Mouse (Mus musculus) A20 (cell line): Measurements from ENCODE around the gene Dazap1.

Source experiments
- DNase-seq: peaks from one replicate; pipeline ENCODE4 v3.0.0-alpha.2; 2011; ENCODE audit warnings: low read depth, low spot score

Dazap1 gene

GRCm38 (mm10) chr10:80248971-80249640, 12.2 kb upstream of the Dazap1 start, which contains the start of gene Ndufs7:
Gene Ndufs7, plus strand, starts transcription at chr10:80249121.
- DNase-seq: peak; percentile 95

DNA sequence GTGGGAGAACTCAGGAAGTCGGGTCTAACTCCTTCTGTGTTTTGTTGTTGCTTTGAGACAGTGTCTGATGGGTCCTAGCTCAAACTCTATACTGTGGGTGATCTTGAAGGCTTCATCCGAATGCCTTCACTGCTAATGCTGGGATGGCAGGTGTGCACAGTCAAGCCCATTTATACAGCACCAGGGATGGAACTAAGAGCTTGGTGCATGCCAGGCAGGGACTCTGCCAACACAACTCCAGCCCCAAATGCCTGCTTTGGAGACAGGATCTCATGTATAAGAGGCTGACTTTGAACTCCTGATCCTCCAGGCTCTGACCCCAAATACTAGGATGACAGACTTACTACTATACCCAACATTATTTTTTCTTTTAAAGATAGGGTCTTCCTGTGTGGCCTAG, 11.2 kb upstream of the Dazap1 start:
- no peak for DNase-seq

GRCm38 (mm10) chr10:80250573-80250972, 10.7 kb upstream of the Dazap1 start:
- no peak for DNase-seq

- no peak for DNase-seq
These were observed 9.3 kb upstream of the Dazap1 start for GRCm38 (mm10) chr10:80252011-80252410.

DNA sequence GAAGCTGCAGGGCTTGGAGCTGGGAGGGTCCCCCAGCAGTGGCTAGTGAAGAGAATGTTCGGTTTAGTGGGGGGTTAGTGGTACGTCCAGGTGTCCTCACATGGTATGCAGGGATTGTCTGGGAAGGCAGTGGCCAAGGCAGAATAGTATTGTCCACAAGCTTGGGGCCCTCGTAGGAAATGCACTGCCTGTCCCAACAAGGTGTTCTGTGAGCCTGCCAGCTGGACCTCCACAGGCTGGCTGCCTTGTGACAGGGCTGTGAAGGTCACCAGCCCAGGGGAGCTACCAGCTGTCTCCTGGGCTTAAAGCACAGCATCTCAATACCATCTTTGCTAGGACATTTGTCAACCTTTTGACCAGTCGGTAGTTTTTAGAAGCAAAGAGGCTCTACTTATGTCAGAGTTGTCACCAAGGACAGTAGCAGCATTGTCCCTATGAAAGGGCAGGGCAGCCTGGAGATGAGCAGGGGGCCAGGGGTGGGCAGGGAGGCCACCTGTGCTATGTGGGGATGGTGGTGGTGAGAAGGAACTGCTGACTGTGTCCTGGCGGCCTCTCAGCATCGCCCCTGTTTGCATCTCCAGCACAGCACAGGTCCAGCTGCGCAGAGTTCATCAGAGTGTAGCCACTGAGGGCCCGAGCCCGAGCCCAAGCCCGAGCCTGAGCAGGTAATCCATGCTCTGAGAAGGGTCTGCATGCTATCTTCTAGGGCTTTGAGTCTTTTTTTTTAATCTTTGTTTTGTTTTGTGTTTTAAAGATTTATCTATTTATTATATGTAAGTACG, 8.6 kb upstream of the Dazap1 start:
- no peak for DNase-seq

DNA sequence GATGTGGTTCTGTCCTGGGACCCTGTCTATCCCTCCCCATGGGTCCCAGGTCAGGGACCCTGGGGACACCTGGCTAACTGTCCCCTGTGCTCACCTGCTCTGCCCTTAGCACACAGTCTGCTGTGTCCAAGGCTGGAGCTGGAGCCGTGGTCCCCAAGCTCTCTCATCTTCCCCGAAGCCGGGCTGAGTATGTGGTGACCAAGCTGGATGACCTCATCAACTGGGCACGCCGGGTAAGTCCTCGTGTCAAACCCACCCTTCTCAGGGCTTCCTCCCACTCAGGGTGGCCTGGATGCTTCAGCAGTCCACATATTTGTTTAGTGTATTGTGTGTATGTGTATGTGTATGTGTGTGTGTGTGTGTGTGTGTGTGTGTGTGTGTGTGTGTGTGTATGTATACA, 7.7 kb upstream of the Dazap1 start:
- no peak for DNase-seq

GRCm38 (mm10) chr10:80254331-80255297, 6.7 kb upstream of the Dazap1 start:
- no peak for DNase-seq

GRCm38 (mm10) chr10:80255881-80256535, 5.3 kb upstream of the Dazap1 start:
- DNase-seq: no peak

GRCm38 (mm10) chr10:80257936-80258335, 3.4 kb upstream of the Dazap1 start:
- no peak for DNase-seq

DNA sequence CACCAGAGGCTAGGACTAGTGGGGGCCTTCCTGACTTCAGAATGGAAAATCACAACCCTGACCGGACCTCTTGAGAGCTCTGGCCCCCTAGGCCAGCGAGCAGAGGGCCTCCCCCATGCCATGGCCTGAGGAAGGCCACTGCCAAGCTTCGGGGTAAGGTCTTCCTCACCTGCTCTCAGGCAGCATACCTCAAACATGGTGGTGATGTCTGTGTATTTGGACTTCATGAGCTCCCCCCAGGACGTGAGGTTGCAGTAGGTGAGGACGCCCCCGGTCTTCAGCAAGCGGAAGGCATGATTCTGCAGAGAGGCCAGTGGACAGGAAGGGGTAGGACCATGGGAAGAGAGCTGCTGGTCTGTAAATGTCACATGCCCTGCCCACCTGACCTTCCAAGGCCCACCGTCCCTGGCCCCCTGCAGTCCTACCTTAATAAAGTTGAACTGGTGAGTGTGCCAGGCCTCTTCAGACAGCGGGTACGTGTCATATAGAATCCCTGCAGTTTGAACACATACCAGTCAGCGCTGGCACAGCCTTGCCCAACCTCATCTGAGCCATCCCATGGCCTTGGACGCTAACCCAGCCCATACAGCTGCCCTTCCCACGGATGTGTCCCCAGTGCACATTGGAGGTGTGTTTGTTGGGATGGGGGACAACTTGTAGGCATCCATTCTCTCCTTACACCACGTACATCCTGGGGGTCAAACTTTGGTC, 2.4 kb upstream of the Dazap1 start:
- no peak for DNase-seq

DNA sequence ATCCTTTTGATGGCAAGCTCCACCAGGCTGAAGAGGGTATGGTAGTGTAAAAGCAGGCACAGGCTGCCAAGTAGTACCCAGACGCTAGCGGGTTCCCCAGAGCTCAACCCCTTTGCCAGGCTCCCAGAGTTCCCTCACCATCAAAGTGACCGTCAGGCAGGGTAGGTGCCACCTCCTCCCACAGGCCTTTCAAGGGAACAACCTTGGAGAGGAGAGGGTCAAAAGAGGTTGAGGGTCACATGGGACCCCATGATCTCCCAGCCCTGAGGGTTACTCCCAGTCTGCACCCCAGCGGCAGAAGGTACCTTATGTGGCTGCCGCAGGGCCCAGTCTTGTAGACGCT, 1.9 kb upstream of the Dazap1 start:
- DNase-seq: no peak

- no peak for DNase-seq
These were observed 1.2 kb upstream of the Dazap1 start for GRCm38 (mm10) chr10:80259861-80260641.

DNA sequence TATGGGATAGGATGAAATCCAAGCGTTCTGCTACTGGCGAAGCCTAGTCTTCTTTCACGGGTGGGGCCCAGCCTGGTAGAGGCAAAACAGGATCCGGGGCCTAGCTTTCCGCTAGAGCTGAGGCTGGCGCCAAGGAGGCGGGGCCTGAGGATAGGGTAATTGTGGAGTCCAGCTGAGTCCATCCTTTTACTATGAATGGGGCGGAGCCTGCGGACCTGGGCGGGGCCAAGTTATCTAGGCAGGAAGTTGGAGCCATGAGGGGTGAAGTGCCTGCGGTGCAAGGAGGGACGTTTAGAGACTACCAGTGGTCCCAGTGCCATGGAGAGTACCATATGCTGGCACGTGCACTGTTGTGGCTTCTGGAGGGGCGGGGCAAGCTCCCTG, 291 bp downstream of the Dazap1 start:
- DNase-seq: peak; percentile 99

DNA sequence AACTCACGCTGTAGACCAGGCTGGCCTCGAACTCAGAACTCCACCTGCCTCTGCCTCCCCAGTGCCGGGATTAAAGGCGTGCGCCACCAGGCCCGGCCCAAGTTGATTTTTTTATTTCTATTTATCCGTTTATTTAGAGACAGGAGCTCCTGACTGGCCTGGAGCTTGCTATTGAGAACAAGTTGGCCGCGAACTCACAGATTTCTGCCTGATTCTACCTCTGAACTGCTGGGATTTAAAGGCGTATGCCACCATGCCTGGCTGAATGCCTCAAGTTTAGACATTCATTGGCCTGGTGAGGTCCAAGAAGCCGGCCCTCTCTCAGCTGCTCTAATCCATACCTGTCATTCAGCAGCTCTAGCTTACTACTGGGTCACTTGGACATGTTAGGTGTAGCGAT, 883 bp downstream of the Dazap1 start:
- peak; percentile 37 for DNase-seq

- DNase-seq: no peak
These were observed 1.6 kb downstream of the Dazap1 start for GRCm38 (mm10) chr10:80262776-80263365.

DNA sequence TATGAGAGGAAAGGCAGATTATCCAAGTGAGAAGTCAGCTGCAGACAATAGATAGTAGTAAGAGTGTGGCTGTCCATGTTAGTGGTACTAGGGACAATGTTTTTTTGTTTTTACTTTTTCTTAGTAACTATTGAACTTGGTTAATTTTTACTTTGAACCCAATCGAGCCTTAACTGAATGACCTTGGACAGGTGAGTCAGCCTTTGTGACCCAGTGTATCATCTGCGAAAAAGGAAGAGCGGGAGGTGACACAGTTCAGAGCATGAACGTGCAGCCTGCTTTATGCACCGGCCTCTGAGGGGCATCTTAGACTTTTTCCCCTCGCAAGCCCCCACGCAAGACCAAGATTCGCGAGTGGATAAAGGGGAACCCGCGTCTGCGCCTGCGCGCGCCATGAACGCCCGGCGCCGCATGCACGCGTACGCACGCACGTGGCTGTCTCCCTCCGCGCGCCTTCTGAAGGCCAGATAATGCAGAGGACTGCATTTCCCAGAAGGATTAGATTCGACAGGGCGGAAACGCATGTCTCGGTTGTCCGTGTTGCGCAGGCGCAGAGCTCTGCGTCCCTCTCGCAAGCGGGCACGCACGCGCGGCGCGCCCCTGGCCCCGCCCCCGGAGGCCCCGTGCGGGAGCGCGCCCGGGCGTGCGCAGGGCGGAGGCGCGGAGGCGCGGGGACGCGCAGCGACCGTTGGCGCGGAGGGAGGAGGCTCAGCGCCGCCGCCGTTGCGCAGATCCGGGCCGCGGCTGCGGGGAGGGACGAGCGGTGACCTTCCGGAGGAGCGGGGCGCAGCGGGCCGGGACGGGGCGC, 3.3 kb downstream of the Dazap1 start:
- peak; percentile 99 for DNase-seq

- no peak for DNase-seq
These were observed 3.8 kb downstream of the Dazap1 start for GRCm38 (mm10) chr10:80265149-80265486.

GRCm38 (mm10) chr10:80270099-80270498, 8.8 kb downstream of the Dazap1 start:
- DNase-seq: no peak

- no peak for DNase-seq
These were observed 9.5 kb downstream of the Dazap1 start for GRCm38 (mm10) chr10:80270734-80271181.
